Mouse (Mus musculus) ES-Bruce4 (cell line): ENCODE data around the gene U2af2. TPM values are rescaled to one million over a fixed set of nuclear protein-coding genes. Genes with fewer than 3 reads are reported as not detected.

Experiments
- H3K27ac ChIP-seq: 2 replicates; pipeline ENCODE4 v1.5.1; 2012; ENCODE audit warnings: low read length, inconsistent platforms; ENCODE audit not compliant: insufficient read depth
- H3K27me3 ChIP-seq: 2 replicates; pipeline ENCODE4 v1.6.1; 2012; ENCODE audit warnings: mild to moderate bottlenecking, low read length, inconsistent platforms; ENCODE audit not compliant: control insufficient read depth, poor library complexity, insufficient read depth, severe bottlenecking
- H3K36me3 ChIP-seq: 2 replicates; pipeline ENCODE4 v1.6.1; 2012; ENCODE audit warnings: inconsistent platforms, mild to moderate bottlenecking, low read length, moderate library complexity; ENCODE audit not compliant: control insufficient read depth, poor library complexity, insufficient read depth, severe bottlenecking
- H3K4me1 ChIP-seq: one replicate; pipeline ENCODE4 v1.8.1; 2011; ENCODE audit warnings: low read length; ENCODE audit not compliant: control insufficient read depth, insufficient read depth
- H3K4me3 ChIP-seq: 2 replicates; pipeline ENCODE4 v1.5.1; 2011; ENCODE audit warnings: low read depth, mild to moderate bottlenecking, low read length
- H3K9ac ChIP-seq: 2 replicates; pipeline ENCODE4 v1.6.1; 2012; ENCODE audit warnings: low read depth, mild to moderate bottlenecking, inconsistent platforms; ENCODE audit not compliant: poor library complexity, severe bottlenecking
- H3K9me3 ChIP-seq: replicated peaks from 2 replicates; pipeline ENCODE4 v1.6.1; 2012; ENCODE audit warnings: mild to moderate bottlenecking, low read length, inconsistent platforms; ENCODE audit not compliant: control insufficient read depth, poor library complexity, insufficient read depth, severe bottlenecking
- CTCF ChIP-seq: IDR thresholded peaks from one replicate; pipeline ENCODE4 v1.8.1; 2011; ENCODE audit warnings: low read depth, low read length
- EP300 ChIP-seq: IDR thresholded peaks from 2 replicates; pipeline ENCODE4 v1.6.1; 2011; ENCODE audit warnings: low read depth, low read length; ENCODE audit not compliant: insufficient read depth
- POLR2A ChIP-seq: IDR thresholded peaks from one replicate; pipeline ENCODE4 v1.8.1; 2011; ENCODE audit warnings: low read length; ENCODE audit not compliant: insufficient read depth
- polyA plus RNA-seq: library from polyadenylated mRNA; stranded (reverse); fragments of >200 nt; gene quantifications from 2 replicates; pipeline ENCODE4 v1.2.4, GENCODE M21; 2011; ENCODE audit warnings: low read depth; ENCODE audit not compliant: missing spikeins, insufficient read depth, insufficient read length

U2af2 gene
- polyA plus RNA-seq, 1 experiment = 236 TPM

GRCm38 (mm10) chr7:5083325-5084105 is 21.6 kb downstream of the U2af2 start:
- Histone ChIP-seq H3K27me3 (no peaks in the 10 kb centered on the region), H3K4me1 (peaks cover 1% of the 10 kb centered on the region), H3K9me3 (no peaks in the 10 kb centered on the region), H3K36me3 (peaks cover 25% of the 10 kb centered on the region), H3K4me3 (no peak overlapping the region), H3K9ac (no peak overlapping the region), H3K27ac (no peak overlapping the region)
- TF ChIP-seq EP300 (no peak), CTCF (no peak), POLR2A (no peak)

DNA sequence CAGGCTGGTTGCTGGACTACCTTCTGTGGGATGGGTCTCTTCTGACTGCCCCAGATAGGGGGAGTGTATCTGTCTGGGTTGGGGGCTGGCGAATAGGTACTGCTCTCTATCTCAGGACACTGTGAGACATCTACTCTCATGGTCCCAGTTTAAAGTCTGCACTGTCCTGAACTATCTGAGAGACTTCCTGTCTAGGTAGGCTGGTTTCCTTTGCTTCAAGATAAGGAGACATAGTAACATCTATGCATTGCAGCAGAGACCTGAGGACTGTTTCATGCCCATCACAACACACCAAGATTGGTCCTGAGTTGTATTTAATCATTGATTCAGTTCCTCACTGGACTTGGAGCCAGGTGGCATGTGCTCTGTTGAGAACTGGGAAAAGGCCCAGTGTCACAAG is 23.6 kb downstream of the U2af2 start:
- H3K9ac ChIP-seq = no peak overlapping the region
- peaks cover 1% of the 10 kb centered on the region for H3K4me1 ChIP-seq
- no peaks in the 10 kb centered on the region for H3K9me3 ChIP-seq
- H3K27me3 ChIP-seq = no peaks in the 10 kb centered on the region
- H3K27ac ChIP-seq = no peak overlapping the region
- H3K36me3 ChIP-seq = peaks cover 21% of the 10 kb centered on the region
- H3K4me3 ChIP-seq = no peak overlapping the region
- no peak for TF ChIP-seq POLR2A
- no peak for TF ChIP-seq EP300
- no peak for TF ChIP-seq CTCF

- H3K4me3 ChIP-seq = no peak overlapping the region
- TF ChIP-seq POLR2A = no peak
- no peak for TF ChIP-seq CTCF
- TF ChIP-seq EP300 = no peak
- no peak overlapping the region for H3K9ac ChIP-seq
- peaks cover 1% of the 10 kb centered on the region for H3K4me1 ChIP-seq
- H3K36me3 ChIP-seq = peaks cover 21% of the 10 kb centered on the region
- no peak overlapping the region for H3K27ac ChIP-seq
- H3K27me3 ChIP-seq = no peaks in the 10 kb centered on the region
- H3K9me3 ChIP-seq = no peaks in the 10 kb centered on the region
Observed at GRCm38 (mm10) chr7:5086921-5087440, 25.0 kb downstream of the U2af2 start.

DNA sequence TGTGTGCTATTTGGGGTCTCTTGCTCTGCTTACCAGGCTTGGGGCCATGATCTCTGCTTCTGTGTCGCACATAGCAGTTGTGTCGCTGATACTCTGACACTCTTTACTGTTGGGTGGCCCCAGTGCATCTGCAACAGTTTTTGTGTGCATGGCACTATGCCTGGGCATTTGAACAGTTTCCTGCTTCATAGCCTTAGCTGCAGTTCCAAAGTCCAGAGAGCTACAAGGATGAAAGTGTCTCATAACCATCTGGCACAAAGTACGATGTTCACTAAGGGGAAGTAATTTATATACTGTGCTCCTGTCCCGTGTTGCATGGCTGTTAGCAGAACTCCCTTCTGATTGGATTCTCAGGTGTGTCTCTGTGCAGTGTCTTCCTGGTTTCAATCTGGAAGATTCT is 25.9 kb downstream of the U2af2 start:
- Histone ChIP-seq H3K27ac (no peak overlapping the region), H3K36me3 (peaks cover 21% of the 10 kb centered on the region), H3K9me3 (no peaks in the 10 kb centered on the region), H3K9ac (no peak overlapping the region), H3K27me3 (no peaks in the 10 kb centered on the region), H3K4me3 (no peak overlapping the region), H3K4me1 (peaks cover 1% of the 10 kb centered on the region)
- TF ChIP-seq CTCF (no peak), POLR2A (no peak), EP300 (no peak)

GRCm38 (mm10) chr7:5089853-5090252 is 27.9 kb downstream of the U2af2 start:
- Histone ChIP-seq H3K27ac (no peak overlapping the region), H3K4me3 (no peak overlapping the region), H3K27me3 (no peaks in the 10 kb centered on the region), H3K9ac (no peak overlapping the region), H3K9me3 (no peaks in the 10 kb centered on the region), H3K4me1 (no peaks in the 10 kb centered on the region), H3K36me3 (peaks cover 23% of the 10 kb centered on the region)
- no peak for TF ChIP-seq EP300
- no peak for TF ChIP-seq CTCF
- TF ChIP-seq POLR2A = no peak

DNA sequence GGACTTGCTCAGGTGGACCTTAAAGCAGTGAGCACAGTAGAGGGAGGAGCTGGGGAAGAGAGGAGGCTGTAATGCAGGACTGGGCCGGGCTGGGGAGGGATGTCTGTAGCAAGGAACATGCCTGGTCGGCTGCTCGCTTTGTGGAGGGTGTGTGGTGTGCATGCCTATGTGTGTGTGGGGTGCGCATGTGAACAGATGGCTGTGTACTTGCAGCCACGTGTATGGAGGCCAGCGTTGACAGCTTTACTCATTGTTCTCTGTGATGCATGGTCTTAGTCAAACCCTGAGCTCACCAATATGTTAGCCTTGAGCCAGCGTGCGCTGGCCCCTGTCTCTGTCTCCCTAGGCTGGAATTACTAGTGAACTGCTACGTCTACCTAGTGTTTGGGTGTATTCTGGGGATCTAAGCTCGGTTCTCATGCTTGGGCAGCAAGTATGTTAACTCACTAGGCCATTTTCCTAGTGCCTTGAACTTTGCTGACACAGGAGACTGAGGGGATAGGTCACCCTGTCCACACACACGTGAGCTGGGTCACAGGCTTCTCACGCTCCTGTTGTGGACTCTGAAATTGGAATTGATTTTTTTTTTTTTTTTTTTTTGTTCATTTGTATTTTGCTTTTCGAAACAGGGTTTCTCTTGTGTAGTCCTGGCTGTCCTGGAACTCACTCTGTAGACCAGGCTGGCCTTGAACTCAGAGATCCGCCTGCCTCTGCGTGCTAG is 29.2 kb downstream of the U2af2 start:
- H3K36me3 ChIP-seq = peaks cover 25% of the 10 kb centered on the region
- no peaks in the 10 kb centered on the region for H3K4me1 ChIP-seq
- H3K27ac ChIP-seq = no peak overlapping the region
- no peak overlapping the region for H3K9ac ChIP-seq
- H3K4me3 ChIP-seq = no peak overlapping the region
- TF ChIP-seq POLR2A = no peak
- no peak for TF ChIP-seq CTCF
- no peak for TF ChIP-seq EP300
- no peaks in the 10 kb centered on the region for H3K27me3 ChIP-seq
- H3K9me3 ChIP-seq = no peaks in the 10 kb centered on the region
